Mouse (Mus musculus) midbrain, embryonic 13.5 days (tissue): ENCODE results near the gene Zfp398. TPM values are rescaled to one million over a fixed set of nuclear protein-coding genes. Genes with fewer than 3 reads are reported as not detected.

Source experiments
- ATAC-seq: fragments of 200-750 bp; cut with Nextera tagmentation; 2 replicates; pipeline ENCODE4 v1.8.0; 2017; ENCODE audit warnings: mild to moderate bottlenecking, moderate TSS enrichment, moderate library complexity
- H3K27ac ChIP-seq: fragments of 300-500 bp; sonication (generic); 2 replicates; pipeline ENCODE4 v1.5.1; 2015; ENCODE audit warnings: inconsistent platforms, mild to moderate bottlenecking, moderate library complexity
- H3K27me3 ChIP-seq: fragments of 300-500 bp; sonication (generic); 2 replicates; pipeline ENCODE4 v1.6.1; 2015; ENCODE audit warnings: mild to moderate bottlenecking, inconsistent platforms
- H3K36me3 ChIP-seq: fragments of 300-500 bp; sonication (generic); 2 replicates; pipeline ENCODE4 v1.6.1; 2015; ENCODE audit warnings: mild to moderate bottlenecking, inconsistent platforms
- H3K4me1 ChIP-seq: fragments of 300-500 bp; sonication (generic); replicated peaks from 2 replicates; pipeline ENCODE4 v1.6.1; 2015; ENCODE audit warnings: inconsistent platforms
- H3K4me2 ChIP-seq: fragments of 300-500 bp; sonication (generic); replicated peaks from 2 replicates; pipeline ENCODE4 v1.6.1; 2015; ENCODE audit warnings: moderate library complexity, mild to moderate bottlenecking, inconsistent platforms
- H3K4me3 ChIP-seq: fragments of 300-500 bp; sonication (generic); replicated peaks from 2 replicates; pipeline ENCODE4 v1.5.1; 2015; ENCODE audit warnings: mild to moderate bottlenecking, inconsistent platforms
- H3K9ac ChIP-seq: fragments of 300-500 bp; sonication (generic); replicated peaks from 2 replicates; pipeline ENCODE4 v1.6.1; 2015; ENCODE audit warnings: mild to moderate bottlenecking, inconsistent platforms
- H3K9me3 ChIP-seq: fragments of 300-500 bp; sonication (generic); 2 replicates; pipeline ENCODE4 v1.6.1; 2016; ENCODE audit warnings: mild to moderate bottlenecking, inconsistent platforms
- WGBS: fragments of 180-500 bp; shearing (Covaris S2); methylation state at CpG from one replicate; pipeline ENCODE4 v1.1.7; 2015; 5-methylcytosine and 5-hydroxymethylcytosine counted together
- polyA plus RNA-seq: library from polyadenylated mRNA; unstranded; fragments of >200 nt; fragmentation: Nextera tagmentation; extraction: Ambion mirVana; gene quantifications from 2 replicates; pipeline ENCODE4 v1.2.1, GENCODE M21; 2015

Zfp398 gene
- polyA plus RNA-seq, 1 experiment from 2014 or later: 19.0 TPM

GRCm38 (mm10) chr6:47877461-47878132 is 42.1 kb downstream of the Zfp398 start:
- no peaks in the 10 kb centered on the region for H3K9me3 ChIP-seq
- peak; percentile 98 for ATAC-seq
- no peaks in the 10 kb centered on the region for H3K27me3 ChIP-seq
- peak overlapping the region; percentile 98 for H3K27ac ChIP-seq
- peak overlapping the region; percentile 97 for H3K4me3 ChIP-seq
- WGBS: under 1% methylated on average over 57 of the region's 71 CpGs
- peaks cover 26% of the 10 kb centered on the region for H3K4me1 ChIP-seq
- H3K9ac ChIP-seq: peak overlapping the region; percentile 96
- H3K36me3 ChIP-seq: peaks cover 29% of the 10 kb centered on the region
- peak overlapping the region; percentile 92 for H3K4me2 ChIP-seq

GRCm38 (mm10) chr6:47878133-47878514 is 42.7 kb downstream of the Zfp398 start:
- 1% methylated on average over 11 of the region's 11 CpGs for WGBS

GRCm38 (mm10) chr6:47878593-47878992 is 43.1 kb downstream of the Zfp398 start:
- Histone ChIP-seq H3K27ac (peak overlapping the region; percentile 98), H3K36me3 (peaks cover 39% of the 10 kb centered on the region), H3K4me3 (peak overlapping the region; percentile 97), H3K9me3 (no peaks in the 10 kb centered on the region), H3K4me2 (peak overlapping the region; percentile 92), H3K9ac (peak overlapping the region; percentile 96), H3K4me1 (peaks cover 26% of the 10 kb centered on the region), H3K27me3 (no peaks in the 10 kb centered on the region)
- 40% methylated on average over 3 of the region's 3 CpGs for WGBS
- ATAC-seq: no peak

More at GRCm38 (mm10) chr6:47878133-47878514, 42.7 kb downstream of the Zfp398 start:
- peaks cover 35% of the 10 kb centered on the region for H3K36me3 ChIP-seq
- H3K9ac ChIP-seq: peak overlapping the region; percentile 96
- peaks cover 26% of the 10 kb centered on the region for H3K4me1 ChIP-seq
- peak overlapping the region; percentile 97 for H3K4me3 ChIP-seq
- no peaks in the 10 kb centered on the region for H3K27me3 ChIP-seq
- peak overlapping the region; percentile 92 for H3K4me2 ChIP-seq
- ATAC-seq: no peak
- peak overlapping the region; percentile 98 for H3K27ac ChIP-seq
- H3K9me3 ChIP-seq: no peaks in the 10 kb centered on the region

- Histone ChIP-seq H3K4me3 (peak overlapping the region; percentile 97), H3K36me3 (peaks cover 45% of the 10 kb centered on the region), H3K27ac (no peak overlapping the region), H3K4me2 (peak overlapping the region; percentile 92), H3K9me3 (no peaks in the 10 kb centered on the region), H3K4me1 (peaks cover 26% of the 10 kb centered on the region), H3K27me3 (no peaks in the 10 kb centered on the region), H3K9ac (peak overlapping the region; percentile 96)
- no peak for ATAC-seq
- 64% methylated on average over 4 of the region's 4 CpGs for WGBS
These were observed 43.7 kb downstream of the Zfp398 start for GRCm38 (mm10) chr6:47879049-47879716.

- H3K4me2 ChIP-seq: no peak overlapping the region
- 96% methylated on average over 10 of the region's 10 CpGs for WGBS
- no peak for ATAC-seq
- no peak overlapping the region for H3K4me3 ChIP-seq
- H3K4me1 ChIP-seq: peaks cover 26% of the 10 kb centered on the region
- 0 out of 2 replicates have a peak overlapping the region, but pooled peaks have one; percentile 96 for H3K9ac ChIP-seq
- no peaks in the 10 kb centered on the region for H3K9me3 ChIP-seq
- peaks cover 55% of the 10 kb centered on the region for H3K36me3 ChIP-seq
- no peak overlapping the region for H3K27ac ChIP-seq
- H3K27me3 ChIP-seq: no peaks in the 10 kb centered on the region
These were observed 44.7 kb downstream of the Zfp398 start for GRCm38 (mm10) chr6:47880166-47880565.

GRCm38 (mm10) chr6:47888812-47889383 is 53.4 kb downstream of the Zfp398 start:
- no peak overlapping the region for H3K4me2 ChIP-seq
- no peak overlapping the region for H3K4me3 ChIP-seq
- no peaks in the 10 kb centered on the region for H3K4me1 ChIP-seq
- 92% methylated on average over 8 of the region's 8 CpGs for WGBS
- ATAC-seq: no peak
- H3K9ac ChIP-seq: no peak overlapping the region
- peaks cover 81% of the 10 kb centered on the region for H3K36me3 ChIP-seq
- no peaks in the 10 kb centered on the region for H3K9me3 ChIP-seq
- no peaks in the 10 kb centered on the region for H3K27me3 ChIP-seq
- no peak overlapping the region for H3K27ac ChIP-seq

- WGBS: 98% methylated on average over 6 of the region's 6 CpGs
These were observed 64.0 kb downstream of the Zfp398 start for GRCm38 (mm10) chr6:47899416-47899815.

GRCm38 (mm10) chr6:47903587-47903986 is 68.1 kb downstream of the Zfp398 start:
- Histone ChIP-seq H3K27me3 (peaks cover 16% of the 10 kb centered on the region), H3K9ac (no peak overlapping the region), H3K4me3 (no peak overlapping the region), H3K9me3 (no peaks in the 10 kb centered on the region), H3K4me2 (no peak overlapping the region), H3K27ac (no peak overlapping the region), H3K4me1 (no peaks in the 10 kb centered on the region), H3K36me3 (peaks cover 91% of the 10 kb centered on the region)
- 86% methylated on average over 4 of the region's 4 CpGs for WGBS
- no peak for ATAC-seq

More at GRCm38 (mm10) chr6:47899416-47899815, 64.0 kb downstream of the Zfp398 start:
- H3K4me2 ChIP-seq: no peak overlapping the region
- H3K36me3 ChIP-seq: peaks cover 70% of the 10 kb centered on the region
- no peak overlapping the region for H3K9ac ChIP-seq
- H3K4me1 ChIP-seq: no peaks in the 10 kb centered on the region
- no peaks in the 10 kb centered on the region for H3K9me3 ChIP-seq
- H3K27me3 ChIP-seq: peaks cover 12% of the 10 kb centered on the region
- no peak overlapping the region for H3K4me3 ChIP-seq
- H3K27ac ChIP-seq: no peak overlapping the region
- ATAC-seq: no peak

GRCm38 (mm10) chr6:47904361-47904760 is 68.9 kb downstream of the Zfp398 start:
- H3K27ac ChIP-seq: no peak overlapping the region
- no peaks in the 10 kb centered on the region for H3K9me3 ChIP-seq
- 33% methylated on average over 19 of the region's 19 CpGs for WGBS
- no peak overlapping the region for H3K9ac ChIP-seq
- H3K4me3 ChIP-seq: no peak overlapping the region
- H3K4me2 ChIP-seq: no peak overlapping the region
- no peak for ATAC-seq
- peaks cover 83% of the 10 kb centered on the region for H3K36me3 ChIP-seq
- no peaks in the 10 kb centered on the region for H3K4me1 ChIP-seq
- H3K27me3 ChIP-seq: peaks cover 16% of the 10 kb centered on the region

- Histone ChIP-seq H3K4me3 (no peak overlapping the region), H3K9ac (no peak overlapping the region), H3K4me2 (no peak overlapping the region), H3K27ac (no peak overlapping the region), H3K27me3 (peaks cover 16% of the 10 kb centered on the region), H3K4me1 (no peaks in the 10 kb centered on the region), H3K9me3 (no peaks in the 10 kb centered on the region), H3K36me3 (peaks cover 76% of the 10 kb centered on the region)
- 0 out of 2 replicates have a peak, but pooled peaks have one; percentile 50 for ATAC-seq
- WGBS: 55% methylated on average over 44 of the region's 44 CpGs
These were observed 69.6 kb downstream of the Zfp398 start for GRCm38 (mm10) chr6:47904917-47905695.

- Histone ChIP-seq H3K4me3 (no peak overlapping the region), H3K27ac (no peak overlapping the region), H3K9ac (no peak overlapping the region), H3K4me2 (no peak overlapping the region), H3K9me3 (no peaks in the 10 kb centered on the region), H3K4me1 (no peaks in the 10 kb centered on the region), H3K27me3 (peaks cover 16% of the 10 kb centered on the region), H3K36me3 (peaks cover 64% of the 10 kb centered on the region)
- no peak for ATAC-seq
- WGBS: 97% methylated on average over 5 of the region's 5 CpGs
These were observed 70.9 kb downstream of the Zfp398 start for GRCm38 (mm10) chr6:47906326-47906725.
